Mouse (Mus musculus): ENCODE measurements around the gene Herpud2.

- TF ChIP-seq POLR2A (IDR thresholded peaks at IDR 0.05; ENCODE audit: control insufficient read depth, extremely low read depth, insufficient read depth, low read length, poor library complexity) (no peak), CTCF (IDR thresholded peaks at IDR 0.05; ENCODE audit: borderline replicate concordance, control insufficient read depth, extremely low read depth, insufficient read depth, low read length, poor library complexity) (no peak)
Observed at GRCm38 (mm10) chr9:25175039-25175442, 23.4 kb upstream of the Herpud2 start.
